Mouse (Mus musculus) liver, embryonic 14.5 days (tissue): Measurements from ENCODE around the gene Dgat2. TPM values are rescaled to one million over a fixed set of nuclear protein-coding genes. Genes with fewer than 3 reads are reported as not detected.
A peak's percentile ranks its signal among the peaks of the same experiment; 100 is the strongest.

Experiments
- ATAC-seq: fragments of 200-750 bp; cut with Nextera tagmentation; 2 replicates; pipeline ENCODE4 v1.8.0; 2017; ENCODE audit warnings: moderate number of reproducible peaks, mild to moderate bottlenecking, moderate library complexity; ENCODE audit not compliant: insufficient read depth
- DNase-seq, 3 experiments: peaks; one replicate each; pipeline ENCODE4 v3.0.0-alpha.2; 2012 to 2013; ENCODE audit warnings: low read depth in 3 of 3, low spot score in 3 of 3
- H3K27ac ChIP-seq: fragments of 300-500 bp; sonication (generic); 2 replicates; pipeline ENCODE4 v1.5.1; 2014; ENCODE audit warnings: moderate library complexity, mild to moderate bottlenecking, control low read depth, inconsistent platforms
- H3K27me3 ChIP-seq: fragments of 300-500 bp; sonication (generic); 2 replicates; pipeline ENCODE4 v1.6.1; 2014; ENCODE audit warnings: mild to moderate bottlenecking, low read length, moderate library complexity; ENCODE audit not compliant: control insufficient read depth, insufficient read depth
- H3K36me3 ChIP-seq: fragments of 300-500 bp; sonication (generic); replicated peaks from 2 replicates; pipeline ENCODE4 v1.6.1; 2014; ENCODE audit warnings: low read depth; ENCODE audit not compliant: control insufficient read depth, insufficient read depth
- H3K4me1 ChIP-seq, 2 experiments: fragments of 200-500 bp in 1 of 2; fragments of 300-500 bp in 1 of 2; sonication (generic) in 1 of 2; replicated peaks; 2 replicates each; pipeline ENCODE4 v1.6.1; 2012 to 2014; ENCODE audit warnings: antibody characterized with exemption in 1 of 2, inconsistent platforms in 1 of 2, low read length in 1 of 2; ENCODE audit not compliant: control insufficient read depth in 2 of 2, insufficient read depth in 2 of 2
- H3K4me2 ChIP-seq: fragments of 300-500 bp; sonication (generic); 2 replicates; pipeline ENCODE4 v1.6.1; 2014; ENCODE audit warnings: low read depth, mild to moderate bottlenecking, control low read depth, moderate library complexity
- H3K4me3 ChIP-seq, 2 experiments: fragments of 200-500 bp in 1 of 2; fragments of 300-500 bp in 1 of 2; sonication (generic) in 1 of 2; 2 replicates each; pipeline ENCODE4 v1.5.1; 2012 to 2014; ENCODE audit warnings: low read depth in 2 of 2, low read length in 2 of 2, mild to moderate bottlenecking in 2 of 2, control low read depth in 1 of 2, inconsistent platforms in 1 of 2, moderate library complexity in 1 of 2; ENCODE audit not compliant: insufficient read depth in 1 of 2
- H3K9ac ChIP-seq: fragments of 300-500 bp; sonication (generic); replicated peaks from 2 replicates; pipeline ENCODE4 v1.6.1; 2014; ENCODE audit warnings: mild to moderate bottlenecking, control low read depth, moderate library complexity
- H3K9me3 ChIP-seq: fragments of 300-500 bp; sonication (generic); 2 replicates; pipeline ENCODE4 v1.6.1; 2016; ENCODE audit warnings: low read length, mixed read lengths; ENCODE audit not compliant: control insufficient read depth
- CTCF ChIP-seq: IDR thresholded peaks from 2 replicates; pipeline ENCODE4 v1.5.1; 2016; ENCODE audit warnings: antibody characterized with exemption, low read depth, control low read depth
- EP300 ChIP-seq: IDR thresholded peaks from 2 replicates; pipeline ENCODE4 v1.6.1; 2016; ENCODE audit warnings: antibody characterized with exemption, low read depth
- WGBS: fragments of 180-500 bp; shearing (Covaris S2); extraction: QIAGEN DNeasy Blood & Tissue Kit; methylation state at CpG from one replicate; pipeline ENCODE4 v1.1.7; 2014; ENCODE audit not compliant: insufficient replicate concordance; 5-methylcytosine and 5-hydroxymethylcytosine counted together
- polyA plus RNA-seq, 2 experiments: library from polyadenylated mRNA; depleted of rRNA in 1 of 2; stranded (reverse) in 1 of 2; unstranded in 1 of 2; fragments of >200 nt; fragmentation: Nextera tagmentation in 1 of 2; extraction: Ambion mirVana in 1 of 2; gene quantifications; 2 replicates each; pipeline versions ENCODE4 v1.2.1 to v1.2.3; 2012 to 2014

Dgat2 gene
- polyA plus RNA-seq, 2 experiments: 44.0 to 66.8 TPM

- whole genome bisulfite sequencing: 9% methylated on average over 17 of the region's 17 CpGs
- H3K4me1 ChIP-seq: peaks cover 0 to 13% of the 10 kb centered on the region in 2 experiments; a peak in 3 of 4 replicates
- no peak overlapping the region for H3K27ac ChIP-seq
- no peak for TF ChIP-seq CTCF
- TF ChIP-seq EP300: no peak
- H3K36me3 ChIP-seq: no peaks in the 10 kb centered on the region
- no peak overlapping the region for H3K9ac ChIP-seq
- ATAC-seq: peak; percentile 55; the same call in 1 of the 2 replicates
- no peak for DNase-seq
- H3K4me3 ChIP-seq: peak overlapping the region in 1 of 2 experiments; percentile 2; a peak in 1 of 4 replicates
- no peaks in the 10 kb centered on the region for H3K9me3 ChIP-seq
- H3K4me2 ChIP-seq: peak overlapping the region; percentile 31
- H3K27me3 ChIP-seq: no peaks in the 10 kb centered on the region
Observed at GRCm38 (mm10) chr7:99155311-99156289, 26.9 kb downstream of the Dgat2 start.

- DNase-seq: no peak
- Histone ChIP-seq H3K27me3 (no peaks in the 10 kb centered on the region), H3K27ac (no peak overlapping the region), H3K4me3 (no peak overlapping the region), H3K9me3 (no peaks in the 10 kb centered on the region), H3K4me1 (peaks cover 0 to 13% of the 10 kb centered on the region in 2 experiments; a peak in 3 of 4 replicates), H3K36me3 (no peaks in the 10 kb centered on the region), H3K4me2 (no peak overlapping the region), H3K9ac (no peak overlapping the region)
- no peak for TF ChIP-seq EP300
- no peak for TF ChIP-seq CTCF
- 44% methylated on average over 8 of the region's 8 CpGs for WGBS
- 0 out of 2 replicates have a peak, but pooled peaks have one; percentile 6 for ATAC-seq
Observed at GRCm38 (mm10) chr7:99154648-99155151, 27.8 kb downstream of the Dgat2 start.

GRCm38 (mm10) chr7:99153686-99154202 lies 28.8 kb downstream of the Dgat2 start:
- DNase-seq (no peak), ATAC-seq (no peak)
- TF ChIP-seq CTCF (no peak), EP300 (no peak)
- Histone ChIP-seq H3K4me1 (peaks cover 0 to 13% of the 10 kb centered on the region in 2 experiments; a peak in 3 of 4 replicates), H3K27me3 (no peaks in the 10 kb centered on the region), H3K9ac (no peak overlapping the region), H3K4me2 (no peak overlapping the region), H3K36me3 (no peaks in the 10 kb centered on the region), H3K4me3 (no peak overlapping the region), H3K9me3 (no peaks in the 10 kb centered on the region), H3K27ac (no peak overlapping the region)
- WGBS: 48% methylated on average over 11 of the region's 11 CpGs

GRCm38 (mm10) chr7:99152756-99153155 lies 29.8 kb downstream of the Dgat2 start:
- 66% methylated on average over 8 of the region's 8 CpGs for WGBS

GRCm38 (mm10) chr7:99151342-99151741 lies 31.2 kb downstream of the Dgat2 start:
- 2% methylated on average over 7 of the region's 7 CpGs for WGBS
- no peak overlapping the region for H3K27ac ChIP-seq
- ATAC-seq (peak; percentile 67), DNase-seq (peak; percentile 88 to 90 (median 89))
- H3K27me3 ChIP-seq: no peaks in the 10 kb centered on the region
- no peak overlapping the region for H3K4me3 ChIP-seq
- 0 out of 2 replicates have a peak, but pooled peaks have one; percentile 14 for TF ChIP-seq EP300
- peak; percentile 100 for TF ChIP-seq CTCF
- no peaks in the 10 kb centered on the region for H3K36me3 ChIP-seq
- peaks cover 0 to 11% of the 10 kb centered on the region in 2 experiments; a peak in 3 of 4 replicates for H3K4me1 ChIP-seq
- no peaks in the 10 kb centered on the region for H3K9me3 ChIP-seq
- no peak overlapping the region for H3K4me2 ChIP-seq
- no peak overlapping the region for H3K9ac ChIP-seq

More at GRCm38 (mm10) chr7:99152756-99153155, 29.8 kb downstream of the Dgat2 start:
- Histone ChIP-seq H3K9me3 (no peaks in the 10 kb centered on the region), H3K4me2 (no peak overlapping the region), H3K4me3 (no peak overlapping the region), H3K36me3 (no peaks in the 10 kb centered on the region), H3K9ac (no peak overlapping the region), H3K4me1 (peaks cover 0 to 13% of the 10 kb centered on the region in 2 experiments; a peak in 3 of 4 replicates), H3K27ac (no peak overlapping the region), H3K27me3 (no peaks in the 10 kb centered on the region)
- ATAC-seq: no peak
- no peak for DNase-seq
- no peak for TF ChIP-seq EP300
- TF ChIP-seq CTCF: no peak
